Mouse (Mus musculus): ENCODE measurements at regions not wholly inside any gene's neighbourhood (a gene's known extent, or its start where the extent isn't known, plus 50 kb on each side); places are given as distances from the start of the nearest gene placed in this dataset.
"Not testable (repeated sequence)": the region's sequence is repeated elsewhere in the genome, so short reads cannot be mapped to it uniquely, and the experiment has no call there.

- no peak for DNase-seq (ENCODE audit: low spot score)
Observed at GRCm38 (mm10) chr1:152241026-152241425, 145.5 kb downstream of the Tsen15 start.

GRCm38 (mm10) chr1:152239376-152239775 is 147.1 kb downstream of the Tsen15 start:
- no peak for DNase-seq (ENCODE audit: low spot score)

GRCm38 (mm10) chr1:152235212-152235792 is 145.4 kb upstream of the 1700025G04Rik start:
- DNase-seq (ENCODE audit: low spot score) = no peak

DNA sequence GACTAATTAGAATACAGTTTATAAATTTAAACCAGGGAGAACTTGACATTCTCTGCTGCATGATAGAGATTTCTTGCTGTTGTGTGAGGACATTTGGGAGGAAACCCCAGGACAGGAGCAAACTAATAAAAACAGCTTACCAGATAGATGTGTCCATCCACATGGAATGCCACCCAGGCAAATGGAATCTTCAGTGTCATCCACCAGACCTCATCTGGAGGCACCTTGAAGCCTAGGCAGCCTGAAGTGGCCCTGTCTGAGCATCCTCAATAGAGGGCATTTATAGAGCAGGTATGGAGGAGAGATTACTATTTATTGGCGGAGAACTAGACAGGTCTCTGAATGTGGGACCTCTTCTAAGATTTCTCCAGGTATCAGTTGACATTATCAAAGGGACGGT is 144.8 kb upstream of the 1700025G04Rik start:
- DNase-seq (ENCODE audit: low spot score) = no peak

DNA sequence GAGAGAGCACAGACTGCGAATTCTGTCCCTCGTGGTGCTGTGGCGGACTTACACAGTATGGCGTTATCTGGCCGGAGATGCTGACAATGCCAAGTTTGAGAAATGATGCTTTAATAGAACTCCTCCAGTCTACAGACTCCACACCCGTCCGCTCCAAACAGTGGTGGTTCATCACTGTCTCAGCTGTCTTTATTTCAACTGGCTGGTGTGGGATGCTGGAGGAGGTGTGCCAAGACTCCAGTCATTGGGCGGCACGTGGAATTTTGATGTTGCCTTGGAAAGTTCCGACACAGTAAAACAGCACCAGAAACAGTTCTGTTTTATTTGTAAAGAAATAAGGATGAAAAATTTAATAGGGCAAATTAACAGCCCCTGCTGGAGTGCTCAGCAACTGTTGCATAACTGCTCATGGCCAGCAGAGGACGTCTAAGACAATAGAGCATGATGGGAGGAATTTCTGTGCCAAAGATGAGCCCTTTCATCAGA is 141.8 kb upstream of the 1700025G04Rik start:
- DNase-seq (ENCODE audit: low spot score) = no peak

DNA sequence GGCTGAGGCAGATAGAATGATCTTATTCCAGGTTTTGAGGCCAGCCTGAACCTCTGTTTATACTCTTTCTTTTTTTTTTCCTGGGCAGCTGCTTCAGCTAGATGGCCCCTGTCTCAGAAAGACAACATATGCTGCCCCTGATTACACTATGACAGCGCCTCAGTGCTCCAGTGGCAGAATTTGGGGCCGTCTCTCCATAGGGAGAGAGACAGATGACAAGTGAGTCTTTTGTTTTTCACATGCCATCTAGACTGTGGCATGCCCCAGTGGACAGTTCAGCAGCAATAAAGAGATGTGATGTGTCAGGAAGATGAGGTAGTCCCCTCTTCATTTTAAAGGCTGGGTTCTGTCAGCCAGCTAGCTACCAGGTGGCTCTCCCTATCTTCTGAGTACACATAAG is 139.8 kb upstream of the 1700025G04Rik start:
- DNase-seq (ENCODE audit: low spot score) = no peak

GRCm38 (mm10) chr1:152226049-152226448 is 136.1 kb upstream of the 1700025G04Rik start:
- no peak for DNase-seq (ENCODE audit: low spot score)

GRCm38 (mm10) chr1:152223666-152224065 is 133.7 kb upstream of the 1700025G04Rik start:
- no peak for DNase-seq (ENCODE audit: low spot score)

- DNase-seq (ENCODE audit: low spot score) = no peak
Observed at GRCm38 (mm10) chr1:152220804-152221565, 131.1 kb upstream of the 1700025G04Rik start.

DNA sequence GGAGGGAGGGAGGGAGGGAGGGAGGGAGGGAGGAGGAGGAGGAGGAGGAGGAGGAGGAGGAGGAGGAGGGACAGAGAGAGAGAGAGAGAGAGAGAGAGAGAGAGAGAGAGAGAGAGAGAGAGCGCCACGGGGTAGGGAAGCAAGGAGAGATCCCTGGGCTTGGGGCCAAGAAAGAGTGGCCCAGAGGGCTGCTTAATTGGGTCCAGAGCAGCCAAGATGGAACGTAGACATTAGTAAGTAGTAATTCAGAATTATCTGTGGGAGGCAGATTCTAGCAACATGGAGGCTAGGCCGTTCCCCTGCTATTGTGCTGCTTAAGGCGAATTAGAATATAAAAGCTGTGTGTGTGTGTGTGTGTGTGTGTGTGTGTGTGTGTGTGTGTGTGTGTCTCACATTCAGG is 129.8 kb upstream of the 1700025G04Rik start:
- not testable (repeated sequence) for DNase-seq (ENCODE audit: low spot score)

- no peak for DNase-seq (ENCODE audit: low spot score)
Observed at GRCm38 (mm10) chr1:152217404-152217803, 127.5 kb upstream of the 1700025G04Rik start.

- DNase-seq (ENCODE audit: low spot score) = no peak
Observed at GRCm38 (mm10) chr1:152214376-152214775, 124.5 kb upstream of the 1700025G04Rik start.

DNA sequence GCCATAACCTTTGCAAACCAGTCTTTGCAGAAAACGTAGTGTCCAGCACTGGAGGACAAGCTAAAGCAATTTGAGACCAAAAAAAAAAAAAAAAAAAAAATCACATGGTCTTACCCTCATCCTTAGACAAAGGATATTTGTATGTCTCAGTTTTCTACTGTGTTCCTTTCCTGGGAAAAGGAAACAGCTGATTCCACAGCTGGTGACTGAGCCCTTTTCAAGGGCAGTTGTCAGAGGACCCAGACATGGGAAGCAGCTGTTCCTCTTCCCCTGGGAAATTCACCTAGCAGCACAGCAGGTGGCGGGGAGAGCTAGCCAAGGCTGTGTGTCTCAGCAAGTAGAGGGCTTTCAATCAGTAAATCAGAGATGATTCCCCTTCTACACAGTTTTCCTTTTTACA is 113.3 kb upstream of the 1700025G04Rik start:
- no peak for DNase-seq (ENCODE audit: low spot score)

GRCm38 (mm10) chr1:152188700-152189099 is 98.8 kb upstream of the 1700025G04Rik start:
- no peak for DNase-seq (ENCODE audit: low spot score)

DNA sequence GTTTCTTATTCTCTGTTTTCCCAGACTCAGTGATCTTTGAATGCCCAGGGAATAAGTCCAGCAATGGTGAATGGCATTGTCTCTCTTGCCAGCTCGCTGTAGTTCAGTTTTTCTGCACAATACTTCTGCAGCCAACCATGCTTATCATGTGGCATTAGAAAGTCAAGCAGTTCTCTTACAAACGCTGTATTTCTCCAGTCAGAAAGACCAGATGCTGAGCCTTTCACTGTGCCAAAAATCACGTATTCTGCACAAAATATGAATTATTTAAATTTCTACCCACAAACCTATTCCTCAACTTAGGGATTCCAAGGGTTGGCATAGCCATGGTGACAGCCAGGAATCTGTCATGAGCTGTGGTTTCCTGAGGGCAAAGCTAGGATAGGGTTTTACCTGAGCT is 95.0 kb upstream of the 1700025G04Rik start:
- no peak for DNase-seq (ENCODE audit: low spot score)

- no peak for DNase-seq (ENCODE audit: low spot score)
Observed at GRCm38 (mm10) chr1:152176267-152176970, 86.5 kb upstream of the 1700025G04Rik start.

GRCm38 (mm10) chr1:152175691-152176090 is 85.8 kb upstream of the 1700025G04Rik start:
- no peak for DNase-seq (ENCODE audit: low spot score)

DNA sequence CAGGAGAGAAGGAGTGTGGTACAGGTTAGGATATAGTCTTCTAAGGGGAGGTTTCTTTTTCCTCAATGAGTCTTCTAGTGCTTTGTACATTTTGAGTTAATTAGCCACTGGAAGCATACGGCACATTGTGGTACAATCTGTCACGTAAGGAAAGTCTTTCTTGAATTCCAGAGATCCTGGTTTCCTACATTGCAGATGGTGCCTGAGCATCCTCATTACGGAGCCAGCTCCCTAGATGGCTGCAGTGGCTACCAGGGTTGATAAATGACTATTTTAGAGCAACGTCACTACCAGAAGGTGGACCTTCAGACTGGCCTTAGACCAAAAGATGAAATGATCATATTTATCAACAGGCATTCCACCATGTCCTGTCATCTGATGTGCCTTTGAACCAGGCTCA is 84.5 kb upstream of the 1700025G04Rik start:
- no peak for DNase-seq (ENCODE audit: low spot score)

- no peak for DNase-seq (ENCODE audit: low spot score)
Observed at GRCm38 (mm10) chr1:152171034-152171790, 81.3 kb upstream of the 1700025G04Rik start.

DNA sequence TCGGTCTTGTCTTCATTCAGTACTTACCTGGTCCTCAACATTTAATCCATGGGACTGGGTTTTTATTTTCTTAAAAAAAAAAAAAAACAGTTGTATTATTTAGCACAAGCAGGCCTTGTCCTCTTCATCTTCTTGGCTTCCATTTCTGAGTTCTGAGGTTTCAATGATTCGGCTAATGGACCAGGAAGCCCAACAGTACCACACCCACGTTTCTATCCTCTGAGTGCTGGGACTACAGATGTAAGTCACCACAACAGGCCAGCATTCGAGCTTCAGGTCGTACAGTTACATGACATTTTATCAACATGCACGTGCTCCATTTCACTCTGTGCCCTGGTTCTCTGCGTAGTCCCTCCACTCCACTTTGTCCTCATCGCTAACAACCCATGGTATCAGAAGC is 80.7 kb upstream of the 1700025G04Rik start:
- DNase-seq (ENCODE audit: low spot score) = no peak

GRCm38 (mm10) chr1:152169508-152169907 is 79.6 kb upstream of the 1700025G04Rik start:
- no peak for DNase-seq (ENCODE audit: low spot score)

- no peak for DNase-seq (ENCODE audit: low spot score)
Observed at GRCm38 (mm10) chr1:152168284-152168683, 78.4 kb upstream of the 1700025G04Rik start.

All from left cerebral cortex, adult 11 months (tissue).